Mouse (Mus musculus): ENCODE results near the gene Golph3. TPM values are rescaled to one million over a fixed set of nuclear protein-coding genes. Genes with fewer than 3 reads are reported as not detected.

Golph3 gene
- total and polyA plus RNA-seq, 3 experiments = 81.1 to 149 (median 99.2) TPM

DNA sequence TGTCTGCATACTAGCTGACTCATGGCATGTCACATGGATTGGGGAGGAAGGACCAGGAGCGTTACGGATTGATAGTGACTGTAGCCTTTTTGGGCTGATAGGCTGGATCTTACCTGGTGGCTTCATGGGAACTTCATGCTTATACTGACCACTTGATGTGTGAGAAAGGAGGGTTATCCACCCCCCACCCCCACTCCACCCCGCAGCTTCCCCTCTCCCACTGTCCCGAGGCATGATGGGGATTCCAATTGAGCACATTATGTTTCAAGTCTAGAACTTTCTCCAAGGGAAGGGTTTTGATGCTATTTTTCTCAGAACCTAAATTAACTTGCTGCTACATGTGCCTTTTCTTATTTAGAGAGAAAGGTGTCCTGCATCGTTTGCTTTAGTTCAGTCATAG is 37.1 kb downstream of the Golph3 start:
- no peak for DNase-seq (ENCODE audit: low read depth, low spot score)
- H3K9me3 ChIP-seq (replicated peaks; ENCODE audit: insufficient read depth, low read length) = no peaks in the 10 kb centered on the region
- no peaks in the 10 kb centered on the region for H3K79me2 ChIP-seq (ENCODE audit: control insufficient read depth, insufficient read depth, low read length, poor library complexity)
- H3K4me1 ChIP-seq (ENCODE audit: control insufficient read depth in 1 of 2, insufficient read depth in 2 of 2, low read length in 2 of 2) = peaks cover 2% of the 10 kb centered on the region in 2 experiments; a peak in 1 of 4 replicates
- no peaks in the 10 kb centered on the region for H3K27me3 ChIP-seq (ENCODE audit: control insufficient read depth in 1 of 2, insufficient read depth in 2 of 2, low read length in 2 of 2)
- H3K36me3 ChIP-seq (ENCODE audit: control insufficient read depth in 1 of 2, insufficient read depth in 2 of 2, low read length in 2 of 2) = peaks cover 4 to 9% of the 10 kb centered on the region in 2 experiments
- TF ChIP-seq POLR2A (IDR thresholded peaks at IDR 0.05; ENCODE audit: control insufficient read depth in 1 of 2, insufficient read depth in 1 of 2, low read depth in 1 of 2, low read length in 2 of 2, poor library complexity in 1 of 2) = no peak
- TF ChIP-seq ZKSCAN1 (IDR thresholded peaks at IDR 0.05; ENCODE audit: low read depth, low read length) = no peak
- no peak for TF ChIP-seq USF2 (IDR thresholded peaks at IDR 0.05; ENCODE audit: borderline replicate concordance in 1 of 2, insufficient read depth in 1 of 2, low read depth in 1 of 2, low read length in 2 of 2)
- TF ChIP-seq BHLHE40 (IDR thresholded peaks at IDR 0.05; ENCODE audit: borderline replicate concordance, low read depth, low read length) = no peak
- no peak for TF ChIP-seq SIN3A (IDR thresholded peaks at IDR 0.05; ENCODE audit: low read length)
- TF ChIP-seq GABPA (IDR thresholded peaks at IDR 0.05; ENCODE audit: low read depth, low read length) = no peak
- TF ChIP-seq ETS1 (IDR thresholded peaks at IDR 0.05; ENCODE audit: low read depth, low read length) = no peak
- no peak for TF ChIP-seq SMC3 (IDR thresholded peaks at IDR 0.05; ENCODE audit: low read depth, low read length)
- TF ChIP-seq TCF12 (IDR thresholded peaks at IDR 0.05; ENCODE audit: low read depth, low read length) = no peak
- no peak for TF ChIP-seq POLR2AphosphoS5 (IDR thresholded peaks at IDR 0.05; ENCODE audit: borderline replicate concordance, low read depth, low read length)
- no peak for TF ChIP-seq MEF2A (IDR thresholded peaks at IDR 0.05; ENCODE audit: extremely low read depth, insufficient replicate concordance, low read depth, low read length, poor library complexity, severe bottlenecking)
- TF ChIP-seq MXI1 (IDR thresholded peaks at IDR 0.05; ENCODE audit: low read depth, low read length) = no peak
- TF ChIP-seq POLR2AphosphoS2 (IDR thresholded peaks at IDR 0.05; ENCODE audit: low read length) = no peak
- TF ChIP-seq ZC3H11A (IDR thresholded peaks at IDR 0.05; ENCODE audit: low read depth, low read length) = no peak
- TF ChIP-seq ELF1 (IDR thresholded peaks at IDR 0.05; ENCODE audit: low read depth, low read length) = no peak
- no peak for TF ChIP-seq CTCF (IDR thresholded peaks at IDR 0.05 in 2 of 3, conservative IDR thresholded peaks at IDR 0.05 in 1 of 3; ENCODE audit: control insufficient read depth in 1 of 3, insufficient read depth in 1 of 3, low read depth in 2 of 3, low read length in 3 of 3, poor library complexity in 1 of 3, severe bottlenecking in 1 of 3)
- no peak for TF ChIP-seq MAFK (IDR thresholded peaks at IDR 0.05; ENCODE audit: borderline replicate concordance, low read depth, low read length)
- no peak for TF ChIP-seq RAD21 (IDR thresholded peaks at IDR 0.05; ENCODE audit: low read depth, low read length)
- no peak for TF ChIP-seq TAL1 (IDR thresholded peaks at IDR 0.05; ENCODE audit: low read length)
- no peak for TF ChIP-seq USF1 (IDR thresholded peaks at IDR 0.05; ENCODE audit: low read depth, low read length)
- H3K9ac ChIP-seq (ENCODE audit: control insufficient read depth, low read depth, low read length, poor library complexity, severe bottlenecking) = no peak overlapping the region
- H3K4me3 ChIP-seq (ENCODE audit: control insufficient read depth in 1 of 2, insufficient read depth in 1 of 2, low read depth in 2 of 2, low read length in 2 of 2) = no peak overlapping the region
- no peak overlapping the region for H3K27ac ChIP-seq (ENCODE audit: control insufficient read depth, low read depth, low read length)

All from MEL (cell line).